Mouse (Mus musculus): Measurements from ENCODE around the gene Arhgap10. TPM values are rescaled to one million over a fixed set of nuclear protein-coding genes. Genes with fewer than 3 reads are reported as not detected.

Arhgap10 gene
- polyA plus RNA-seq, 1 experiment: 7.2 TPM

GRCm38 (mm10) chr8:77406444-77406843, 111.3 kb downstream of the Arhgap10 start:
- H3K36me3 ChIP-seq (ENCODE audit: control insufficient read depth, insufficient read depth, low read length): no peaks in the 10 kb centered on the region
- no peak overlapping the region for H3K27ac ChIP-seq (ENCODE audit: control insufficient read depth, insufficient read depth, low read depth, low read length)
- no peak for TF ChIP-seq CTCF (IDR thresholded peaks at IDR 0.05; ENCODE audit: control insufficient read depth, insufficient read depth, insufficient replicate concordance, low read depth, low read length)
- TF ChIP-seq POLR2A (IDR thresholded peaks at IDR 0.05; ENCODE audit: control insufficient read depth, low read depth, low read length): no peak

GRCm38 (mm10) chr8:77404017-77404416, 113.7 kb downstream of the Arhgap10 start:
- TF ChIP-seq POLR2A (IDR thresholded peaks at IDR 0.05; ENCODE audit: control insufficient read depth, low read depth, low read length) (no peak), CTCF (IDR thresholded peaks at IDR 0.05; ENCODE audit: control insufficient read depth, insufficient read depth, insufficient replicate concordance, low read depth, low read length) (no peak)
- no peak overlapping the region for H3K27ac ChIP-seq (ENCODE audit: control insufficient read depth, insufficient read depth, low read depth, low read length)
- H3K4me1 ChIP-seq (ENCODE audit: control insufficient read depth, insufficient read depth, low read length): no peaks in the 10 kb centered on the region
- no peaks in the 10 kb centered on the region for H3K27me3 ChIP-seq (ENCODE audit: control insufficient read depth, insufficient read depth, low read length)
- H3K4me3 ChIP-seq (ENCODE audit: control insufficient read depth, low read depth, low read length): no peak overlapping the region
- no peaks in the 10 kb centered on the region for H3K36me3 ChIP-seq (ENCODE audit: control insufficient read depth, insufficient read depth, low read length)

More at GRCm38 (mm10) chr8:77406444-77406843, 111.3 kb downstream of the Arhgap10 start:
- Histone ChIP-seq H3K27me3 (ENCODE audit: control insufficient read depth, insufficient read depth, low read length) (no peaks in the 10 kb centered on the region), H3K4me1 (ENCODE audit: control insufficient read depth, insufficient read depth, low read length) (no peaks in the 10 kb centered on the region), H3K4me3 (ENCODE audit: control insufficient read depth, low read depth, low read length) (no peak overlapping the region)

GRCm38 (mm10) chr8:77401934-77402333, 115.8 kb downstream of the Arhgap10 start:
- TF ChIP-seq CTCF (IDR thresholded peaks at IDR 0.05; ENCODE audit: control insufficient read depth, insufficient read depth, insufficient replicate concordance, low read depth, low read length): no peak
- TF ChIP-seq POLR2A (IDR thresholded peaks at IDR 0.05; ENCODE audit: control insufficient read depth, low read depth, low read length): no peak
- Histone ChIP-seq H3K27me3 (ENCODE audit: control insufficient read depth, insufficient read depth, low read length) (no peaks in the 10 kb centered on the region), H3K27ac (ENCODE audit: control insufficient read depth, insufficient read depth, low read depth, low read length) (no peak overlapping the region), H3K4me3 (ENCODE audit: control insufficient read depth, low read depth, low read length) (no peak overlapping the region), H3K36me3 (ENCODE audit: control insufficient read depth, insufficient read depth, low read length) (no peaks in the 10 kb centered on the region), H3K4me1 (ENCODE audit: control insufficient read depth, insufficient read depth, low read length) (no peaks in the 10 kb centered on the region)

- Histone ChIP-seq H3K27ac (ENCODE audit: control insufficient read depth, insufficient read depth, low read depth, low read length) (no peak overlapping the region), H3K4me1 (ENCODE audit: control insufficient read depth, insufficient read depth, low read length) (no peaks in the 10 kb centered on the region), H3K4me3 (ENCODE audit: control insufficient read depth, low read depth, low read length) (no peak overlapping the region), H3K36me3 (ENCODE audit: control insufficient read depth, insufficient read depth, low read length) (no peaks in the 10 kb centered on the region), H3K27me3 (ENCODE audit: control insufficient read depth, insufficient read depth, low read length) (no peaks in the 10 kb centered on the region)
- TF ChIP-seq CTCF (IDR thresholded peaks at IDR 0.05; ENCODE audit: control insufficient read depth, insufficient read depth, insufficient replicate concordance, low read depth, low read length) (no peak), POLR2A (IDR thresholded peaks at IDR 0.05; ENCODE audit: control insufficient read depth, low read depth, low read length) (no peak)
Observed at GRCm38 (mm10) chr8:77401140-77401539, 116.6 kb downstream of the Arhgap10 start.

- Histone ChIP-seq H3K4me1 (ENCODE audit: control insufficient read depth, insufficient read depth, low read length) (no peaks in the 10 kb centered on the region), H3K36me3 (ENCODE audit: control insufficient read depth, insufficient read depth, low read length) (no peaks in the 10 kb centered on the region), H3K27me3 (ENCODE audit: control insufficient read depth, insufficient read depth, low read length) (no peaks in the 10 kb centered on the region), H3K4me3 (ENCODE audit: control insufficient read depth, low read depth, low read length) (no peak overlapping the region), H3K27ac (ENCODE audit: control insufficient read depth, insufficient read depth, low read depth, low read length) (no peak overlapping the region)
- no peak for TF ChIP-seq CTCF (IDR thresholded peaks at IDR 0.05; ENCODE audit: control insufficient read depth, insufficient read depth, insufficient replicate concordance, low read depth, low read length)
- no peak for TF ChIP-seq POLR2A (IDR thresholded peaks at IDR 0.05; ENCODE audit: control insufficient read depth, low read depth, low read length)
Observed at GRCm38 (mm10) chr8:77384080-77384479, 133.7 kb downstream of the Arhgap10 start.

- no peak overlapping the region for H3K4me3 ChIP-seq (ENCODE audit: control insufficient read depth, low read depth, low read length)
- H3K36me3 ChIP-seq (ENCODE audit: control insufficient read depth, insufficient read depth, low read length): no peaks in the 10 kb centered on the region
- TF ChIP-seq CTCF (IDR thresholded peaks at IDR 0.05; ENCODE audit: control insufficient read depth, insufficient read depth, insufficient replicate concordance, low read depth, low read length) (no peak), POLR2A (IDR thresholded peaks at IDR 0.05; ENCODE audit: control insufficient read depth, low read depth, low read length) (no peak)
- H3K27ac ChIP-seq (ENCODE audit: control insufficient read depth, insufficient read depth, low read depth, low read length): no peak overlapping the region
- H3K27me3 ChIP-seq (ENCODE audit: control insufficient read depth, insufficient read depth, low read length): no peaks in the 10 kb centered on the region
- no peaks in the 10 kb centered on the region for H3K4me1 ChIP-seq (ENCODE audit: control insufficient read depth, insufficient read depth, low read length)
Observed at GRCm38 (mm10) chr8:77383671-77384070, 134.1 kb downstream of the Arhgap10 start.

GRCm38 (mm10) chr8:77380844-77381243, 136.9 kb downstream of the Arhgap10 start:
- H3K4me1 ChIP-seq (ENCODE audit: control insufficient read depth, insufficient read depth, low read length): no peaks in the 10 kb centered on the region
- no peaks in the 10 kb centered on the region for H3K36me3 ChIP-seq (ENCODE audit: control insufficient read depth, insufficient read depth, low read length)
- H3K27me3 ChIP-seq (ENCODE audit: control insufficient read depth, insufficient read depth, low read length): no peaks in the 10 kb centered on the region
- no peak overlapping the region for H3K4me3 ChIP-seq (ENCODE audit: control insufficient read depth, low read depth, low read length)
- no peak overlapping the region for H3K27ac ChIP-seq (ENCODE audit: control insufficient read depth, insufficient read depth, low read depth, low read length)
- TF ChIP-seq POLR2A (IDR thresholded peaks at IDR 0.05; ENCODE audit: control insufficient read depth, low read depth, low read length) (no peak), CTCF (IDR thresholded peaks at IDR 0.05; ENCODE audit: control insufficient read depth, insufficient read depth, insufficient replicate concordance, low read depth, low read length) (no peak)

- no peak for TF ChIP-seq POLR2A (IDR thresholded peaks at IDR 0.05; ENCODE audit: control insufficient read depth, low read depth, low read length)
- TF ChIP-seq CTCF (IDR thresholded peaks at IDR 0.05; ENCODE audit: control insufficient read depth, insufficient read depth, insufficient replicate concordance, low read depth, low read length): peak; percentile 56; the same call in 1 of the 2 replicates
- H3K27ac ChIP-seq (ENCODE audit: control insufficient read depth, insufficient read depth, low read depth, low read length): no peak overlapping the region
- H3K4me1 ChIP-seq (ENCODE audit: control insufficient read depth, insufficient read depth, low read length): no peaks in the 10 kb centered on the region
- no peaks in the 10 kb centered on the region for H3K36me3 ChIP-seq (ENCODE audit: control insufficient read depth, insufficient read depth, low read length)
- H3K27me3 ChIP-seq (ENCODE audit: control insufficient read depth, insufficient read depth, low read length): no peaks in the 10 kb centered on the region
- H3K4me3 ChIP-seq (ENCODE audit: control insufficient read depth, low read depth, low read length): no peak overlapping the region
Observed at GRCm38 (mm10) chr8:77379300-77379699, 138.5 kb downstream of the Arhgap10 start.
